Mouse (Mus musculus) limb, embryonic 13.5 days (tissue): ENCODE measurements around the gene Gnai2. TPM values are rescaled to one million over a fixed set of nuclear protein-coding genes. Genes with fewer than 3 reads are reported as not detected.
"Not testable (repeated sequence)": the region's sequence is repeated elsewhere in the genome, so short reads cannot be mapped to it uniquely, and the experiment has no call there.

Source experiments
- ATAC-seq: fragments of 200-750 bp; cut with Nextera tagmentation; 2 replicates; pipeline ENCODE4 v1.8.0; 2017; ENCODE audit warnings: low read depth, moderate number of reproducible peaks, moderate TSS enrichment; ENCODE audit not compliant: low FRiP score
- H3K27ac ChIP-seq: fragments of 300-500 bp; sonication (generic); 2 replicates; pipeline ENCODE4 v1.5.1; 2015; ENCODE audit warnings: inconsistent platforms, mild to moderate bottlenecking, moderate library complexity
- H3K27me3 ChIP-seq: fragments of 300-500 bp; sonication (generic); 2 replicates; pipeline ENCODE4 v1.6.1; 2015; ENCODE audit warnings: mild to moderate bottlenecking, inconsistent platforms
- H3K36me3 ChIP-seq: fragments of 300-500 bp; sonication (generic); 2 replicates; pipeline ENCODE4 v1.6.1; 2015; ENCODE audit warnings: inconsistent platforms, mild to moderate bottlenecking, moderate library complexity
- H3K4me1 ChIP-seq: fragments of 300-500 bp; sonication (generic); 2 replicates; pipeline ENCODE4 v1.6.1; 2015; ENCODE audit warnings: inconsistent platforms
- H3K4me2 ChIP-seq: fragments of 300-500 bp; sonication (generic); replicated peaks from 2 replicates; pipeline ENCODE4 v1.6.1; 2015; ENCODE audit warnings: inconsistent platforms, mild to moderate bottlenecking, moderate library complexity
- H3K4me3 ChIP-seq: fragments of 300-500 bp; sonication (generic); 2 replicates; pipeline ENCODE4 v1.5.1; 2015; ENCODE audit warnings: moderate library complexity, mild to moderate bottlenecking, inconsistent platforms
- H3K9ac ChIP-seq: fragments of 300-500 bp; sonication (generic); 2 replicates; pipeline ENCODE4 v1.6.1; 2015; ENCODE audit warnings: mild to moderate bottlenecking, inconsistent platforms
- H3K9me3 ChIP-seq: fragments of 300-500 bp; sonication (generic); 2 replicates; pipeline ENCODE4 v1.6.1; 2016; ENCODE audit warnings: inconsistent platforms
- whole genome bisulfite sequencing: fragments of 180-500 bp; shearing (Covaris S2); methylation state at CpG from one replicate; pipeline ENCODE4 v1.1.7; 2015; 5-methylcytosine and 5-hydroxymethylcytosine counted together
- polyA plus RNA-seq: library from polyadenylated mRNA; unstranded; fragments of >200 nt; fragmentation: Nextera tagmentation; extraction: Ambion mirVana; gene quantifications from 2 replicates; pipeline ENCODE4 v1.2.1, GENCODE M21; 2015

The Gnai2 gene
- polyA plus RNA-seq = 383 and 392 TPM in 2 replicates

DNA sequence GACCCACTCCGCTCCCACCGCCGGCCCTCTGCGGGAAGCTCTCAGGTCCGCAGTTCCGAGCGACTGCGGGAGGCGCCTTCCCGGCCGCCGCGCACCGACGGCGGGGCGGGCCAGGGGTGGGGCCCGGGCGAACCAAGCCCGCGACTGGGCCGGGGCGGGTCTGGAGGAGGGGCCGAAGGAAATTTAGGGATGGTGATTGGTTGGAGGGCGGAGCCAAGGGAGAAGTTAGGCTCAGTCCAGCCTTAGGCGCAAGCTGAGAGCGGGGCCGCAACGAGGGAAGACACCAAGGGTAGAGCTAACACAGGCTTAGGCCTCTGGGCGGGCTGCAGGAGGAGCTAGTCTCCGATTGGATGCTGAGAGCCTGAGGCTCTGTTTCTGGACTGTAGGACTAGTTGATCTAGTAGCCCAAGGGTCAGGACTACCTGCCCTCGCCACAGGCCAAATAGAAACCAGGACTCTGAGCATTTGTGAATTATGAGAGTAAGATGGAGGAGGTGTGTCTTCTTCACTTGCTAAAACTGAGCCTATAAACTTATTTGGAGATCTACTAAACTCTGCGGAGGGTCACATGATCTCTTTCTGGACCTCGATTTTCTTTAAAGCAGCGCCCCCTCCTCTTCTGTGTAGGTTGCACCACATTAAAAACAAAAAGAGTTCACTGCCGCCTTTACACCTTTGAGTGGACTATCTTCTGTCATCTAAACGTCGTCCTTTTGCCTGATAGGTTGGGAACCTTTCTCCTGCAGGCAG is at the start of gene Gnai2:
Gene Gnai2 (minus strand): TSS at position 89 of the 750 bp plus-strand sequence.
- peak within 1 kb of the TSS; percentile 93 for H3K9ac ChIP-seq
- peak within 1 kb of the TSS; percentile 88 for H3K27ac ChIP-seq
- H3K4me3 ChIP-seq = peak within 1 kb of the TSS; percentile 92
- WGBS = 3% methylated on average over 37 of the region's 38 CpGs
- peaks cover 12% of the 10 kb centered on the region; the same call in 1 of the 2 replicates for H3K36me3 ChIP-seq
- peaks cover 51% of the 10 kb centered on the region for H3K4me1 ChIP-seq
- H3K27me3 ChIP-seq = no peaks in the 10 kb centered on the region
- peak; percentile 95 for ATAC-seq
- no peaks in the 10 kb centered on the region for H3K9me3 ChIP-seq
- peak within 1 kb of the TSS; percentile 100 for H3K4me2 ChIP-seq

DNA sequence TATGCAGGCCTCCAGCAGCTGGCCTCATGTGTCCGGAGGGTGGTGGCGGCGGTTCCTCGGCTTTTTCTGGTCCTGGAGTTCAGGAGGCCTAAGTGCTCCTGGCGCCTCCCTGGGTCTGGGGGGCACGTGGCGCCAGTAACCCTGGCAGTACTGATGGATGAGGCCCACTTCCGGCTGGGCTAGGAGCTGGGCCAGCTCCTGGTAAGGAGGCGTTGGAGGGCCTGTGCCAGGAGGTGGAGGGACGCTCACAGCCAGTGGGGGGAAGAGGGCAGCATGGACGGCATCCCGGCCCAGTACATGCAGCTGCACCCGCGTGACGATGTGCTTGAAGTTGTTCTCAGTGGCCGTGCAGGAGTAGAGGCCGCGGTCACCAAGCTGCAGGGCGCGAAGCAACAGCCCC is 47.2 kb upstream of the Gnai2 start:
- no peak for ATAC-seq
- no peaks in the 10 kb centered on the region; the same call in 1 of the 2 replicates for H3K4me1 ChIP-seq
- H3K9ac ChIP-seq = no peak overlapping the region
- H3K4me2 ChIP-seq = no peak overlapping the region
- peaks cover 4% of the 10 kb centered on the region for H3K27me3 ChIP-seq
- H3K4me3 ChIP-seq = no peak overlapping the region
- H3K9me3 ChIP-seq = no peaks in the 10 kb centered on the region
- WGBS = 84% methylated on average over 20 of the region's 20 CpGs
- H3K36me3 ChIP-seq = peaks cover 57% of the 10 kb centered on the region
- no peak overlapping the region for H3K27ac ChIP-seq

DNA sequence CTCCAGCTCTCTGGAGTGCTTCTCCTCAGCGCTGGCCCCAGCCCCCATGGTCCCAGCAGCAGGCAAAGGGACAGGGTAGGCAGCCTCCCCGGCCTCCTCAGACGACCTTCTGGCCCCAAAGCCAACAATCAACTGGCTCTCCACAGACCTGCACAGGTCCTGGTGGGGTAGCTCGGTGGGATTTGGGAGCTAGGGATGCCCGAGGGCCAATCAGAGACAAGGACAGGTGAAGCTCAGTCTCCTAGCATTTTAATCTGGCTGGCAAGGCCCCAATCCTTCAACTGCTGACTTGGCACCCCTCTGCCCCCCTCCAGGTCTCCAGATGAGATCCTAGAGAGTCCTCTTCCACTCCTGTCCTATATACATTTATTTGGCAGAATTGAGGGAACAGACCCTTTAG is 44.3 kb upstream of the Gnai2 start, which contains the start of gene Gnat1:
Gene Gnat1 (minus strand): TSS at position 212 of the 400 bp plus-strand sequence.
- Histone ChIP-seq H3K4me3 (no peak within 1 kb of the TSS), H3K36me3 (peaks cover 29% of the 10 kb centered on the region), H3K9me3 (no peaks in the 10 kb centered on the region), H3K4me1 (peaks cover 19% of the 10 kb centered on the region), H3K9ac (no peak within 1 kb of the TSS), H3K27me3 (peaks cover 33% of the 10 kb centered on the region), H3K4me2 (no peak within 1 kb of the TSS), H3K27ac (no peak within 1 kb of the TSS)
- no peak for ATAC-seq
- 39% methylated on average over 5 of the region's 5 CpGs for WGBS

DNA sequence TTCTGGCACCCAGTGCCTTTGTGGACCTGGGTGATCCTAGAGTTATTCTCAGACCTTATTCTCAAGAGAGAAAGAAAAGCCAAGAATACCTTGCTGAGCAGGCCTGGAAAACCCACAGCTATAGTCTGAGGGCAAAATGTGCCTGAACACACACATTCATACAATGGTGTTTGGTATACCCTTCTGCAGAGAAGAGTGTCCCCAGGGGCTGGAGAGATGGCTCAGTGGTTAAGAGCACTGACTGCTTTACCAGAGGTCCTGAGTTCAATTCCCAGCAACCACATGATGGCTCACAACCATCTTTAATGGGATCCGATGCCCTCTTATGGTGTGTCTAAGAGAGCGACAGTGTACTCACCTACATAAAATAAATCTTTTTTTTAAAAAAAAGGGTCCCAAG is 43.7 kb upstream of the Gnai2 start:
- Histone ChIP-seq H3K4me3 (no peak overlapping the region), H3K9ac (no peak overlapping the region), H3K36me3 (peaks cover 23% of the 10 kb centered on the region), H3K4me1 (peaks cover 19% of the 10 kb centered on the region), H3K4me2 (no peak overlapping the region), H3K27me3 (peaks cover 40% of the 10 kb centered on the region), H3K27ac (no peak overlapping the region), H3K9me3 (no peaks in the 10 kb centered on the region)
- 91% methylated on average over 2 of the region's 2 CpGs for WGBS
- ATAC-seq = no peak

DNA sequence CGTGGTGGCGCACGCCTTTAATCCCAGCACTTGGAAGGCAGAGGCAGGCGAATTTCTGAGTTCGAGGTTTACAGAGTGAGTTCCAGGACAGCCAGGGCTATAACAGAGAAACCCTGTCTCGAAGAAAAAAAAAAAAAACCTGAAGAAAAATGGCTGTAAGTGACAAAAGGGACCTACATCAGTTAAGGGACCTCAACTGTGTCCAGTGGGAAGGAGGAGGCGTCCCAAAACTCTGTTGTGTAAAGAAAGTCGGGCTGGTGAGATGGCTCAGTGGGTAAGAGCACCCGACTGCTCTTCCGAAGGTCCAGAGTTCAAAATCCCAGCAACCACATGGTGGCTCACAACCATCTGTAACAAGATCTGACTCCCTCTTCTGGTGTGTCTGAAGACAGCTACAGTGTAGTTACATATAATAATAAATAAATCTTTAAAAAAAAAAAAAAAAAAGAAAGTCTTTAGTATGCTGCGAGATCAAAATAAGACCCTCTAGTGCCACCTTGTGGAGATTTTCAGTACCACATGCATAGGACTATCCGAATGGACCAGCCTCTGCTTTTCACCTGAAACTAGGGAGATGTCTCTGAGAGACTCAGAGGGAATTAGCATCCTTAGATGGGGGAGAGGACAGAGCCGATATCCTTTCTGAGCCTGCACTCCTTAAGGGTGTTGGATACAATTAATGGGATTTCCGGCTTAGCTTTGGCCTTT is 42.8 kb upstream of the Gnai2 start:
- peaks cover 14% of the 10 kb centered on the region for H3K36me3 ChIP-seq
- H3K9me3 ChIP-seq, H3K27ac ChIP-seq, H3K9ac ChIP-seq, H3K4me3 ChIP-seq, H3K4me2 ChIP-seq, ATAC-seq: not testable (repeated sequence)
- peaks cover 19% of the 10 kb centered on the region for H3K4me1 ChIP-seq
- peaks cover 42% of the 10 kb centered on the region for H3K27me3 ChIP-seq
- 38% methylated on average over 14 of the region's 14 CpGs for WGBS

DNA sequence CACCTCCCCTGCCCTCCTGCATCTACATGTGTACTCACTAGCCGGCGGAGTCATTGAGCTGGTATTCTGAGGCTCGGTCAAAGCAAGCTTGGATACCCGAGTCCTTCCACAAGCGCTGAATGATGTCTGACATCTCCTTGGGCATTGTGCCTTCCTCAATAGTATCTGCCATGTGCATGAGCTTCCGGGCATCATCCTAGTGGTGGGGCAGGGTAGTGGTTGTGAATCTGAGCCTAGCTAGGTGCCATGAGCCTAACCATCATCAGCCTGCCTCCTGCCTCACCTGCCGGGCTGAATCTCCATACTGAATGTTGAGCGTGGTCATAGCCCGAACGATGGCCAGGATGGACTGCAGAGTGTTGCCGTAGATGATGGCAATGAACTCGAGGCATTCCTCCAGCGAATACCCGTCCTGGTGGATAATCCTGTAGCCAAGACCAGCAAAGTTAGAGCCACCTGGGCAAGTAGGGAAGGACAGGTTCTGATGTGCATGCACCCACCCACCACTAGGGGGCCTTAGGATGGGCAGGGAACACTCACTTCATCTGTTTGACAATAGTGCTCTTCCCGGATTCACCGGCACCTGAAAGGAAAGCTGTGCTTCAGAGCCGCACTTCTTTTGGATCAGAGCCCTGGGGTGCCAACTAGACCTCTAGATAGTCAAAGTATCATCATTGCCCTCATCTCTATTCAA is 42.1 kb upstream of the Gnai2 start:
- no peak overlapping the region for H3K9ac ChIP-seq
- H3K9me3 ChIP-seq = no peaks in the 10 kb centered on the region
- peak overlapping the region; percentile 73; the same call in 1 of the 2 replicates for H3K4me2 ChIP-seq
- peaks cover 19% of the 10 kb centered on the region for H3K4me1 ChIP-seq
- H3K27me3 ChIP-seq = peaks cover 42% of the 10 kb centered on the region
- H3K4me3 ChIP-seq = no peak overlapping the region
- no peak for ATAC-seq
- WGBS = 25% methylated on average over 17 of the region's 17 CpGs
- peaks cover 7% of the 10 kb centered on the region for H3K36me3 ChIP-seq
- no peak overlapping the region for H3K27ac ChIP-seq

DNA sequence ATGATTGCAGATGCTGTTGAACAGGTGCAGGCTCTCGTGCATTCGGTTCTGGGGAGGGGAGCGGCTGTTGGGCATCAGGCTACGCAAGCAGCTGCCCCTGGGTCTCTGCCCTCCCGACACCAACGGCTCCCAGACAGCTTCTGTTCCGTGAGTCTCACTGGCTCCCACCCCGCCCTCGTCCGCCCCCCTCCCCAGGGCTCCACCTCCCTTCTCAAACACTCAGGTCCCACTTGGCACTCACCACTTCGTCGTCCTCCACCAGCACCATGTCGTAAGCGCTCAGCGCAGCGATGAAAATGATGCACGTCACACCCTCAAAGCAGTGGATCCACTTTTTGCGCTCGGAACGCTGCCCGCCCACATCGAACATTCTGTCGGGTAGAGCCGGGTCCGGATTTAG is 41.1 kb upstream of the Gnai2 start:
- under 1% methylated on average over 25 of the region's 25 CpGs for WGBS
- no peaks in the 10 kb centered on the region for H3K9me3 ChIP-seq
- peaks cover 42% of the 10 kb centered on the region for H3K27me3 ChIP-seq
- no peaks in the 10 kb centered on the region for H3K36me3 ChIP-seq
- peak overlapping the region; percentile 39 for H3K4me3 ChIP-seq
- ATAC-seq = peak; percentile 13
- peak overlapping the region; percentile 73 for H3K4me2 ChIP-seq
- peaks cover 19% of the 10 kb centered on the region for H3K4me1 ChIP-seq
- H3K27ac ChIP-seq = no peak overlapping the region
- peak overlapping the region; percentile 53; the same call in 1 of the 2 replicates for H3K9ac ChIP-seq

DNA sequence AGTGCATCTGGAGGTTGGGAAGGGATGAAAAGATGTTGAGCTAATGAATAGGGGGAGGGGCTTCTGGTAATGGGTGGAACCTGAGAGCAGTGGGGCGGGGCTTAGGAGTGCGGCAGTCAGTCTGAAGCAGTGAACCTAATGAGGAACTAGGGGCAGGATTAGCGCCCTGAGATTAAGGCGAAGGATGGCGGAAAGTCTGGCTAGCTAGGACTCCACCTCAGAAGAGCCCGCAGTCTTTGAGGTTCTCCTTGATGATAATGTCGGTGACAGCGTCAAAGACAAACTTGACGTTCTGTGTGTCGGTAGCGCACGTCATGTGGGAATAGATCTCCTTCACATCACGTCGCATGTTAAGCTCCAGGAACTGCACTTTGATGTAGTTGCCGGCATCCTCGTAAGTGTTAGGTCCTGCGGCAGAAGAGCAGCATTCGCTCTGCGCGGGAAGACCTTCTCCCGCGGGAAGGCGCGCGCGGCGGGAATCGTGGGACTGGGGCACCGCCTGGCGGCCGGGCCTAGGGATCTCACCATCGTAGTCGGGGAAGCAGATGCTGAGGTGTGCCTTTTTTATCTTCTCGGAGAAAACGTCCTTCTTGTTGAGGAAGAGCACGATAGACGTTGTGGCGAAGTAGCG is 40.6 kb upstream of the Gnai2 start:
- H3K9ac ChIP-seq = peak overlapping the region; percentile 53; the same call in 1 of the 2 replicates
- peak; percentile 60 for ATAC-seq
- 1% methylated on average over 39 of the region's 39 CpGs for WGBS
- peak overlapping the region; percentile 73 for H3K4me2 ChIP-seq
- H3K36me3 ChIP-seq = no peaks in the 10 kb centered on the region
- no peaks in the 10 kb centered on the region for H3K9me3 ChIP-seq
- H3K27me3 ChIP-seq = peaks cover 42% of the 10 kb centered on the region
- H3K27ac ChIP-seq = no peak overlapping the region
- H3K4me1 ChIP-seq = peaks cover 19% of the 10 kb centered on the region
- H3K4me3 ChIP-seq = peak overlapping the region; percentile 39

DNA sequence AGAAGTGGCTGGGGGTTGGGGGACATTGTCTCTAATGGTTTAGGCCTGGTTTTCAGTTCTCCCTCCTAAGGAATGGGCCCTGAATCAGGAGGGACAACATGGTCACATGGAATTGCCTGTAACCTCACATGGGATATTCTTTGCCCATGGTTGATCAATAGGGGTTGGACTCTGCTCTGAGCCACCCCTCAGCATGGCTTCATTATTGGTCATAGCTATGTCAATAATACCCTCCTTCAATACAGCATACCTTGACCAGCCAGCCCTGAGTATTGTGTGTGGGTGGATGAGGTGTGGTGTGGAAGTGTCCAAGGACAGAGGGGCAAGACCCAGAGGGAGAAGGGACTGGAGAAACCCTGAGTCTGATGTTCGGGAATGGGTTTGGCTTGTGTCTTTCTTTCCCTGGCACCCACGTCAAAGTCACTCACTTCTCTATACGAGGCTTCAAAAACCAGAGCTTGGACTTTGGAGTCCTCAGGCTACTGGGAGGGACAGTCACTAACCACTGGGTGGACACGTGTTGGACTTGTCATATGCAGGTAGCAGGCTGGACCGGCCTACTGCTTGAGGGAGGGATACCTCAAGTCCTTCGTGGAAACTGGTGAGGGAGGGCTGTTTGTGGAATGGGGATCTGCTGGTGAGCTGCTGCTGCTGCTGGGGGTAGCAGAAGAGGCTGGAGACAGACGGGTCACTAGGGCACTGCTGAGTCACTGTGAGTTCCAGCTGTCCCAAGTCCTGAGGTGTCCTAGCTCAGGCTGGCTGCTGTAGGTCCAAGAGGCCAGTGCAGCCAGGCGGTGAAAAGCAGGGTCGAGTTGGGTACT is 39.7 kb upstream of the Gnai2 start:
- ATAC-seq = no peak
- no peak overlapping the region for H3K9ac ChIP-seq
- no peak overlapping the region for H3K27ac ChIP-seq
- peaks cover 23% of the 10 kb centered on the region for H3K4me1 ChIP-seq
- H3K9me3 ChIP-seq = no peaks in the 10 kb centered on the region
- H3K36me3 ChIP-seq = no peaks in the 10 kb centered on the region
- 64% methylated on average over 9 of the region's 9 CpGs for WGBS
- H3K27me3 ChIP-seq = peaks cover 45% of the 10 kb centered on the region
- H3K4me2 ChIP-seq = no peak overlapping the region
- no peak overlapping the region for H3K4me3 ChIP-seq

DNA sequence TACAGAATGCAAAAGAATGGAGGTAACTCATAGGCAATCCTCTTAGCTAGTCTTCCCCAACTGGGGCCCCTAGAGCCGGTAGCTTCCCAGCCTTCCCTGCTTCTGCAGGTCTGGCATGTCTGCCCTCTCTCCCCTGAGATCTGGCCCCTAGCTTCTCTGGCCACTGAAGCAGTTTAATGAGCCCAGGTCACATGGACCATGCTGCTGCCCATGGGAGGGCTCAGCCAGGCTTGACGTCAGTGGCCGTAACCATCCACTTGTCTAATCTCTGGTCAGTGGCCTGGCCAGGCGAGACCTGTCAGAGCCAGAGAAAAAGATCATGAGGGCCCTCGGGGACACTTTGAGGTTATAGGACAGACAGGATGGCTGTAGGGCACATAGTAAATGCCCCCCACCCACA is 35.1 kb upstream of the Gnai2 start:
- ATAC-seq = no peak
- H3K9me3 ChIP-seq = no peaks in the 10 kb centered on the region
- H3K36me3 ChIP-seq = no peaks in the 10 kb centered on the region
- H3K4me2 ChIP-seq = no peak overlapping the region
- no peak overlapping the region for H3K4me3 ChIP-seq
- 59% methylated on average over 5 of the region's 5 CpGs for WGBS
- H3K27me3 ChIP-seq = peaks cover 45% of the 10 kb centered on the region
- H3K27ac ChIP-seq = no peak overlapping the region
- peaks cover 35% of the 10 kb centered on the region for H3K4me1 ChIP-seq
- H3K9ac ChIP-seq = peak overlapping the region; percentile 45; the same call in 1 of the 2 replicates

DNA sequence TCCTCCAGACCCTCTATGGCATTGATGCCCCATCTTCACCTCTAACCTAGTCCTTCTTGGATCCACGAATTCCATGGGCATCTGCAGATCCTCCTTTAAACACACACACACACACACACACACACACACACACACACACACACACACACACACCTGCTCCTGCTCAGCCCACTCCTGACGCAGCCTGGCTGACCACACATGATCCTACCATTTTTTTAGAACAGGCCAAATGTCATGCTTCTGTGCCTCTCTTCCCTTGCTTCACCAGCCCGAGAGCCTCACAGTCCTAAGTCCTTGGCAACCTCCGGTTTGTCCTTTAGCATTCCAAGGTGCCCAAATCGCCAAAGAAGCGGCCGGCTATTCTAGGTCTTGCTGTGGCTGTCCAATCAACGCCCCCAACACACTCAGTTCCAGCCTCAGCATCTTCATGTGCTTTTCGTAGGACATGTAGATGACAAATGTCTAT is 34.3 kb upstream of the Gnai2 start, which contains the start of gene Slc38a3:
Gene Slc38a3 (minus strand): TSS at position 51 of the 466 bp plus-strand sequence.
- Histone ChIP-seq H3K36me3 (no peaks in the 10 kb centered on the region), H3K27ac (no peak within 1 kb of the TSS), H3K4me2 (no peak within 1 kb of the TSS), H3K4me3 (no peak within 1 kb of the TSS), H3K27me3 (peaks cover 42% of the 10 kb centered on the region), H3K9me3 (no peaks in the 10 kb centered on the region), H3K9ac (peak within 1 kb of the TSS; percentile 45; the same call in 1 of the 2 replicates), H3K4me1 (peaks cover 35% of the 10 kb centered on the region)
- ATAC-seq = no peak
- 84% methylated on average over 9 of the region's 9 CpGs for WGBS
